Mouse (Mus musculus) testis, postnatal 14 days (tissue): ENCODE data around the gene Hook2.

Source experiments
- DNase-seq: peaks from one replicate; pipeline ENCODE4 v3.0.0; 2021; ENCODE audit warnings: low spot score

The Hook2 gene

GRCm38 (mm10) chr8:85032622-85033311 lies 42.4 kb downstream of the Hook2 start:
- no peak for DNase-seq

GRCm38 (mm10) chr8:85033867-85034266 lies 43.5 kb downstream of the Hook2 start:
- DNase-seq: no peak

- peak; percentile 79 for DNase-seq
These were observed 44.4 kb downstream of the Hook2 start for GRCm38 (mm10) chr8:85034764-85035163.

GRCm38 (mm10) chr8:85035165-85035727 lies 44.8 kb downstream of the Hook2 start:
- no peak for DNase-seq

GRCm38 (mm10) chr8:85035728-85036310 lies 45.4 kb downstream of the Hook2 start:
- DNase-seq: peak; percentile 61

GRCm38 (mm10) chr8:85036381-85036717 lies 45.9 kb downstream of the Hook2 start:
- no peak for DNase-seq

GRCm38 (mm10) chr8:85036718-85037365 lies 46.4 kb downstream of the Hook2 start, which contains the start of gene Tnpo2:
Tnpo2 (plus strand) TSS chr8:85036915.
- DNase-seq: peak; percentile 95

GRCm38 (mm10) chr8:85037366-85037680 lies 46.9 kb downstream of the Hook2 start:
- no peak for DNase-seq

GRCm38 (mm10) chr8:85037681-85038531 lies 47.5 kb downstream of the Hook2 start:
- DNase-seq: peak; percentile 54

GRCm38 (mm10) chr8:85043619-85044018 lies 53.2 kb downstream of the Hook2 start:
- DNase-seq: no peak
